Mouse (Mus musculus): Measurements from ENCODE around the gene Rerg. TPM values are rescaled to one million over a fixed set of nuclear protein-coding genes. Genes with fewer than 3 reads are reported as not detected.
A peak's percentile ranks its signal among the peaks of the same experiment; 100 is the strongest.

The Rerg gene
- polyA plus RNA-seq, 1 experiment from 2014 or later, result 8.0 TPM

DNA sequence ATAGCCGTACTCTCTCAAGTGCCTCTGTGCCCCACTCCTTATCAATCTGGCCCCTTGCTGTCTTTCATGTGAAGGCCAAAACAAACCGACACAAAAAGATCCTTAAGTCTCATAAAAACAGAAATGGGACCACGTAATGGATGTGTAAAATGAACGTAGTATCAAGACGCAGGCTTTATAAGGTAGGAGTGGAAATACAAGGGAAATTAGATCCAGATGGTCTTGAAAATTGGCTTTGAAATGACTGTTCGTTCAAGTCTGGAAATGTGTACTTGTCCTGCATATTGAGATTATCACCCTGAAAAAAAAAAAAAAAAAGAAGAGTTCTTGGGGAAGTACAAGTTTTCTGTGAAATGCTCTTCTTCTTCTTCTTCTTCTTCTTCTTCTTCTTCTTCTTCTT lies 90.6 kb downstream of the Rerg start:
- Histone ChIP-seq H3K9me3 (replicated peaks; ENCODE audit: control insufficient read depth, low read length, poor library complexity, severe bottlenecking) (no peaks in the 10 kb centered on the region), H3K4me3 (ENCODE audit: low read depth, low read length) (no peak overlapping the region), H3K9ac (ENCODE audit: low read depth, low read length) (no peak overlapping the region), H3K27ac (ENCODE audit: low read length) (no peak overlapping the region), H3K36me3 (ENCODE audit: control insufficient read depth, insufficient read depth, low read length) (no peaks in the 10 kb centered on the region), H3K4me1 (ENCODE audit: control insufficient read depth, insufficient read depth, low read length) (no peaks in the 10 kb centered on the region), H3K4me2 (ENCODE audit: low read length) (no peak overlapping the region), H3K27me3 (ENCODE audit: control insufficient read depth, insufficient read depth, low read depth, low read length) (no peaks in the 10 kb centered on the region)
- WGBS, result 85% methylated on average over 6 of the region's 6 CpGs
- no peak for ATAC-seq

DNA sequence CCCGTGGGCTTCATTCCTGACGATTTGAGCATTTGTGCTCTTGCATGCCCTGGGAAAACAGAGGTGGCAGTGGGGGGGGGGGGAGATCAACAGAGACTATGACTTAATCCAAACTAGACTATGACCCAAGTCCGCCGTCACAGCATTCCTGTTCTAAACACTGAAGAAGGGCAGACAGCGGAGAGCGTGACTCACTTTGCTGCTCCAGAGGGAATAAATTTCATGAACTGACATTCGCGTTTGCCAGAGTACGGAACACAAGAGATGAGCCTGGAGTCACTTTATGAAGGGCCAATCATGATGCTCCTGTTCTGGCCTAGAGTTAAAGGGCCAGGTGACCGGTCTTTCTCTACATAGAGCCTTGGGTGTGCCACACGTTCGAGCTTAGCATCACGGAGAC lies 93.6 kb downstream of the Rerg start:
- Histone ChIP-seq H3K9me3 (replicated peaks; ENCODE audit: control insufficient read depth, low read length, poor library complexity, severe bottlenecking) (no peaks in the 10 kb centered on the region), H3K27me3 (ENCODE audit: control insufficient read depth, insufficient read depth, low read depth, low read length) (no peaks in the 10 kb centered on the region), H3K27ac (ENCODE audit: low read length) (no peak overlapping the region), H3K4me2 (ENCODE audit: low read length) (no peak overlapping the region), H3K36me3 (ENCODE audit: control insufficient read depth, insufficient read depth, low read length) (no peaks in the 10 kb centered on the region), H3K4me1 (ENCODE audit: control insufficient read depth, insufficient read depth, low read length) (no peaks in the 10 kb centered on the region), H3K9ac (ENCODE audit: low read depth, low read length) (no peak overlapping the region), H3K4me3 (ENCODE audit: low read depth, low read length) (no peak overlapping the region)
- WGBS, result 94% methylated on average over 13 of the region's 13 CpGs
- ATAC-seq, result no peak

DNA sequence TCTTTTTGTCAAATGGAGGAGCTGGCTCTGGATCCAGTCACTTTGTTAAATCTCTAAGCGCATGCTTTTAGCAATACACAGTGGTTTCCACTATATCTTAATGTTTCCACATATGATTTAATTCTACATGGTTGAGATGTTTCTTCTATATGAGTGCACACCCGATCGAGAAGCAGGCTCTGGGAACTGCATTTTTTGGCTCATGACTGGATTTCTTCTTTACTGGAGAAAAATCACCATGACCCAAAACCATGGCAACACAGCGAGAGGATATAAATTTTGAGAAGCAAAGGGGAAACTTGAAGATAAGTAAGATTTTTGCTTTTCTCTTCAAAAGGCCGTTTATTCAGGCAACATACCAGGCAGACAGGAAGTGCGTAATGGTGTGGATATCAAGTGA lies 94.1 kb downstream of the Rerg start:
- 85% methylated on average over 6 of the region's 6 CpGs for WGBS

DNA sequence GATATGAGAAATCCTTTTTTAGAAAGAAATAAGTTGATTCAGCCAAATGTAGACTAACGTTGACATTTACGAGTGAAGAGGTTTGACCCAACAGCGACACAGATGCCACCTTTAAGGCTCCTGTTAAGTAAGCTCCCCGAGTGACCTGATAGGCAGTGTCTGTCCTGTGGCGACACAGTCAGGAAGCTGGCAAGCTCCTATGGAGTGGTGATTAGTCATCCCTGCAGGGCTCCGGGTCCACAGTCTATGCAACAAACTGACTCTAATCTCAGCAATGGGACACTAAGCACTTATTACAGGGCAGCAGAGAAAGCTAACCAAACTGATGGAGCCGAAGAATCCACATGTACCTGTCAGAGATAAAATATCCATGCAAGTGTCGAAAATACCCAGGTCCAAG lies 98.0 kb downstream of the Rerg start:
- Histone ChIP-seq H3K27me3 (ENCODE audit: control insufficient read depth, insufficient read depth, low read depth, low read length) (no peaks in the 10 kb centered on the region), H3K36me3 (ENCODE audit: control insufficient read depth, insufficient read depth, low read length) (no peaks in the 10 kb centered on the region), H3K9ac (ENCODE audit: low read depth, low read length) (no peak overlapping the region), H3K27ac (ENCODE audit: low read length) (no peak overlapping the region), H3K4me3 (ENCODE audit: low read depth, low read length) (no peak overlapping the region), H3K4me1 (ENCODE audit: control insufficient read depth, insufficient read depth, low read length) (no peaks in the 10 kb centered on the region), H3K4me2 (ENCODE audit: low read length) (no peak overlapping the region), H3K9me3 (replicated peaks; ENCODE audit: control insufficient read depth, low read length, poor library complexity, severe bottlenecking) (no peaks in the 10 kb centered on the region)
- 64% methylated on average over 8 of the region's 8 CpGs for WGBS
- ATAC-seq, result no peak

More for the DNA sequence above, 94.1 kb downstream of the Rerg start:
- Histone ChIP-seq H3K9me3 (replicated peaks; ENCODE audit: control insufficient read depth, low read length, poor library complexity, severe bottlenecking) (no peaks in the 10 kb centered on the region), H3K27ac (ENCODE audit: low read length) (no peak overlapping the region), H3K4me1 (ENCODE audit: control insufficient read depth, insufficient read depth, low read length) (no peaks in the 10 kb centered on the region), H3K27me3 (ENCODE audit: control insufficient read depth, insufficient read depth, low read depth, low read length) (no peaks in the 10 kb centered on the region), H3K9ac (ENCODE audit: low read depth, low read length) (no peak overlapping the region), H3K4me2 (ENCODE audit: low read length) (no peak overlapping the region), H3K4me3 (ENCODE audit: low read depth, low read length) (no peak overlapping the region), H3K36me3 (ENCODE audit: control insufficient read depth, insufficient read depth, low read length) (no peaks in the 10 kb centered on the region)
- ATAC-seq, result no peak

DNA sequence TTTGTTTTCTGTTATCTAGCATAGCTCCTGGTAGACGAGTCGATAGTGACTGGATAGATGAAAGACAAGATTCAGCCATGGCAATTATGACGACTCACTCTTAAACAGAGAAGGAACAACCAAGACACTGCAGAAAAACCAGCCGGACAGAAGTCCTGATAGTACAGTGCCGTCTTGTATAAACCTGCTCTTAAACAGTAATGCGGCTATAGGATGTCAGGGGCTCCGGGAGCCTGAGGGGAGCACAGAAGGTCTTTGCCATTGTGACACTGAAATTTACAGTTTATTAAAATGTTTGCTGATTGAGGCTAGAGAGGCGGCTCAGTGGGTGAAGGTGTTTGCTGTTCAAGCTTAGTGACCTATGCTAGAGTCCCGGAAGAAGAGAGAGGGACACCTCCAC lies 98.8 kb downstream of the Rerg start:
- Histone ChIP-seq H3K36me3 (ENCODE audit: control insufficient read depth, insufficient read depth, low read length) (no peaks in the 10 kb centered on the region), H3K9ac (ENCODE audit: low read depth, low read length) (no peak overlapping the region), H3K4me3 (ENCODE audit: low read depth, low read length) (no peak overlapping the region), H3K27ac (ENCODE audit: low read length) (no peak overlapping the region), H3K27me3 (ENCODE audit: control insufficient read depth, insufficient read depth, low read depth, low read length) (no peaks in the 10 kb centered on the region), H3K4me2 (ENCODE audit: low read length) (no peak overlapping the region), H3K9me3 (replicated peaks; ENCODE audit: control insufficient read depth, low read length, poor library complexity, severe bottlenecking) (no peaks in the 10 kb centered on the region), H3K4me1 (ENCODE audit: control insufficient read depth, insufficient read depth, low read length) (no peaks in the 10 kb centered on the region)
- no peak for ATAC-seq
- 88% methylated on average over 9 of the region's 9 CpGs for WGBS

DNA sequence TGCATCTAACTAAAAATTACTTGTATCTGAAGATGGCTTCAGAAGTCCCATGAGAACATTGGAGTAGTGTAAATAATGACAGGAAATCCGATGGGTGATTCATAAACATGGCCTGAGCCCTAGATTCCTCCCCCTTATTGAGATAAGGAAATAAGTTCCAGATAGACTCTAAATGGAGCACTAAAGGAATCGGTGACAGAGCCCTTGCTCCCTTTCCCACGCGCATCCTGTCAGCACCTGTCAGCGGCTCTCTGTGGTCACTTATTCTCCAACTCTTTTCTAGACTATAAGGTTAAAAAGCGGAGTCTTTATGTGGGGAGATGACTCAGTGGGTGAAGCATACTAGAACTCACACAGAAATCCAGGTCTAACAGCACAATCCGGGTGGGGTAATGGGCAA lies 104.8 kb downstream of the Rerg start:
- ATAC-seq, result no peak
- Histone ChIP-seq H3K4me3 (ENCODE audit: low read depth, low read length) (no peak overlapping the region), H3K4me2 (ENCODE audit: low read length) (no peak overlapping the region), H3K4me1 (ENCODE audit: control insufficient read depth, insufficient read depth, low read length) (peaks cover 6% of the 10 kb centered on the region), H3K9ac (ENCODE audit: low read depth, low read length) (no peak overlapping the region), H3K27me3 (ENCODE audit: control insufficient read depth, insufficient read depth, low read depth, low read length) (no peaks in the 10 kb centered on the region), H3K27ac (ENCODE audit: low read length) (no peak overlapping the region), H3K36me3 (ENCODE audit: control insufficient read depth, insufficient read depth, low read length) (no peaks in the 10 kb centered on the region), H3K9me3 (replicated peaks; ENCODE audit: control insufficient read depth, low read length, poor library complexity, severe bottlenecking) (no peaks in the 10 kb centered on the region)
- WGBS, result 85% methylated on average over 7 of the region's 7 CpGs

DNA sequence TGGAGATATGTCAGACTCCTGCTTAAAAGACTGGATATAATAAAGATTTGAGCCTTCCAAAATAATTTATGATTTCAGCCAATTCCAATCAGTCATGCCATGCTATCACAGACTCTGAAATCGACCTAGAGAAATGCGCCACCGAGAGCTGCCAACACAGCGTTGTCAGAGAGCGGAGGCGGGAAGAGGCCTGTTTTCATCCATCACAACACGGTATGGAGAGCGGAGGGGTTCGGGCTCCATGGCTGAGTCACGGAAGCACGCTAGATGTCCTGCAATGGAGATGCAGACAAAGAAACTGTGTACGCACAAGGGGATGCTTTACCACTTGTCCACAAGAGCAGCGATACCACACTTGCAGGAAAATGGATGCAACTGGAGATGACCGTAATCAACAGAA lies 105.5 kb downstream of the Rerg start:
- Histone ChIP-seq H3K4me3 (ENCODE audit: low read depth, low read length) (no peak overlapping the region), H3K36me3 (ENCODE audit: control insufficient read depth, insufficient read depth, low read length) (no peaks in the 10 kb centered on the region), H3K27ac (ENCODE audit: low read length) (no peak overlapping the region), H3K27me3 (ENCODE audit: control insufficient read depth, insufficient read depth, low read depth, low read length) (no peaks in the 10 kb centered on the region), H3K9ac (ENCODE audit: low read depth, low read length) (no peak overlapping the region), H3K4me2 (ENCODE audit: low read length) (no peak overlapping the region), H3K9me3 (replicated peaks; ENCODE audit: control insufficient read depth, low read length, poor library complexity, severe bottlenecking) (no peaks in the 10 kb centered on the region), H3K4me1 (ENCODE audit: control insufficient read depth, insufficient read depth, low read length) (peaks cover 6% of the 10 kb centered on the region)
- no peak; the same call in 1 of the 2 replicates for ATAC-seq
- 89% methylated on average over 14 of the region's 14 CpGs for WGBS

DNA sequence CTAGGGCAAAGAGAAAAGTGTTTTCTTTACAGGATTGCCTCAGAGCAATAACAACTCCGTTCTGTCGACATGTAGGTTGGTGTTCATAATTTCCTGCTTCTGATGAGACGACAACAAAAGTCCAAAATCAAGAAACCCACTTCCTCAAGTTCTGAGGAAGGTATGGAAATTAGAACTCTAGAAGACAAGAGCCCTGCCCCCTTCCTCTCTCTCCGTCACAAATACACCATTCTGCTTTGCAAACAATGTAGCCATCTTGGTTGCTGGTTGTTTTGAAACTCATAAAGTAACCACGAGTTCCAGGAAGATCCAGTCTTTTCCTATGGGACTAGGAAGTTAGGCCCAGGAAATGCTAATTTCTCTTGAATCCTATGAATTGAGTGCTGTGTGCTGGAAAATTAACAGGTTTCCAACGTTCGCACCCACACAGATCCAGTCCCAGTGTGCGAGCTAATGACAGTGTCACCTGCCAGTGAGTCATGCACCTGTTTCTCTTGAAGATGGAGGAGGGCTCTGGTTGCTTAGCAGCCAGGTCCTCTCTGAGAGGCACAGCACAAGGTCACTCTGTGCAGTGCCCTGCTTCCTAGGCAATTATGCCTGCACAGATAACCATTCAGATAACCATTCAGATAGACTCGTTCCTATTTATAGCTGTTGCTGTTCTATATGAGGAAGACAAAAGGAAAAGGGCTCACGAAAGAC lies 106.9 kb downstream of the Rerg start:
- Histone ChIP-seq H3K4me1 (ENCODE audit: control insufficient read depth, insufficient read depth, low read length) (peaks cover 6% of the 10 kb centered on the region), H3K27me3 (ENCODE audit: control insufficient read depth, insufficient read depth, low read depth, low read length) (no peaks in the 10 kb centered on the region), H3K36me3 (ENCODE audit: control insufficient read depth, insufficient read depth, low read length) (no peaks in the 10 kb centered on the region), H3K4me3 (ENCODE audit: low read depth, low read length) (no peak overlapping the region), H3K4me2 (ENCODE audit: low read length) (no peak overlapping the region), H3K9me3 (replicated peaks; ENCODE audit: control insufficient read depth, low read length, poor library complexity, severe bottlenecking) (no peaks in the 10 kb centered on the region), H3K27ac (ENCODE audit: low read length) (peak overlapping the region; percentile 38; the same call in 1 of the 2 replicates), H3K9ac (ENCODE audit: low read depth, low read length) (no peak overlapping the region)
- 67% methylated on average over 10 of the region's 10 CpGs for WGBS
- peak; percentile 84 for ATAC-seq

DNA sequence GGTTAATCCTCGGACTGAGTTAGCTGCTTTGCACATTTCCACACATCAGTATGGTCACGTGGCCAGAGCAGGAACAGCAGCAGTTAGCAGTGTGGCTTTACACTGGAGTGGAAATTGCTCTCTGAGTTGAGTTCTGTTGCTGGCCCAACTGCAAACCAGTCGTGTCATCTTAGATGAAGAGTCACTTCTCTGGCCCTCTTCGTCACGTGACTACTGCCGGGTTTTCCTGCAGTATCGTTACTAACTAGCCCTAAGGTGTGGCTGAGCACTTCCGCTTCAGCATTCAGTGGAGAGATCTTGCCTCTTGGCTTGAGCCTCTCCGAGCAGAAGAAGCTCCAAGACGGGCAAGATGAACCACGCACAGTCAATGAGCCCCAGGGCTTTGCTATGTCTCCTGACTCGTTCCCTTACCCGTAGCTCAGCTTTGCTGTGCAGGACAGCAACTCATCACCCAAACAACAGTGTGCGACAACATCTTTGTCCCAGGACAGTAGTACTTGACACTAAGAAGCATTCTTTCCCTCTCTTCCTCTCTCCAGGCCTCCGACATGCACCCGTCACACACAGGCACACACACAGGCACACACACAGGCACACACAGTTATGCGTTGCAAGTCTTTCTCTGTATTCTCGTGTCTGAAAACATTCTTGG lies 108.3 kb downstream of the Rerg start:
- ATAC-seq, result no peak

More for the DNA sequence above, 108.3 kb downstream of the Rerg start:
- Histone ChIP-seq H3K4me1 (ENCODE audit: control insufficient read depth, insufficient read depth, low read length) (peaks cover 6% of the 10 kb centered on the region), H3K4me3 (ENCODE audit: low read depth, low read length) (no peak overlapping the region), H3K36me3 (ENCODE audit: control insufficient read depth, insufficient read depth, low read length) (no peaks in the 10 kb centered on the region), H3K4me2 (ENCODE audit: low read length) (no peak overlapping the region), H3K9me3 (replicated peaks; ENCODE audit: control insufficient read depth, low read length, poor library complexity, severe bottlenecking) (no peaks in the 10 kb centered on the region), H3K27me3 (ENCODE audit: control insufficient read depth, insufficient read depth, low read depth, low read length) (no peaks in the 10 kb centered on the region), H3K27ac (ENCODE audit: low read length) (no peak overlapping the region), H3K9ac (ENCODE audit: low read depth, low read length) (no peak overlapping the region)
- WGBS, result 90% methylated on average over 18 of the region's 18 CpGs

Measured in midbrain, embryonic 16.5 days (tissue).